Mouse (Mus musculus): ENCODE measurements around the gene Gm5447. TPM values are rescaled to one million over a fixed set of nuclear protein-coding genes. Genes with fewer than 3 reads are reported as not detected.

The Gm5447 gene
- polyA plus RNA-seq, 1 experiment from 2014 or later = 0.15 TPM

DNA sequence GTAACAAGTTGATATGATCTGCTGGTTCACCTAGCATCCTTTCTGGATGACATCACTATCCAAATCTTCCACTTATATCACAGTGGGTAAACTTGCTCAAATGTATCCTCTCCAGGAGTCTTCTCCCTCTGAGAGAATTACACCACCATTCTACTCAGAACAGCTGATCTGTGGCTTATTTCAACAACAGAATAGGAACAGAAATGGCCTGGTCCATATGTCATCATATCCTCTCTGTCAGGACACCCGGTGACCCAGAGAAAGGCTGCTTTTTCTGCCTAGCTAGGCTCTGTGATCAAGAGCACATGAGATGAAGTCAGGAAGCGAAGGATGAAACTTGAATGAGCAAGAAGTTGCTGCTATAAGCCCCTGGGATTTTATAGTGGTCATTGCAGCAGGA, 13.7 kb downstream of the Gm5447 start:
- WGBS = 90% methylated on average over 2 of the region's 2 CpGs
- ATAC-seq (replicated peaks; ENCODE audit: insufficient number of reproducible peaks, low FRiP score, low TSS enrichment, low read depth) = no peak

DNA sequence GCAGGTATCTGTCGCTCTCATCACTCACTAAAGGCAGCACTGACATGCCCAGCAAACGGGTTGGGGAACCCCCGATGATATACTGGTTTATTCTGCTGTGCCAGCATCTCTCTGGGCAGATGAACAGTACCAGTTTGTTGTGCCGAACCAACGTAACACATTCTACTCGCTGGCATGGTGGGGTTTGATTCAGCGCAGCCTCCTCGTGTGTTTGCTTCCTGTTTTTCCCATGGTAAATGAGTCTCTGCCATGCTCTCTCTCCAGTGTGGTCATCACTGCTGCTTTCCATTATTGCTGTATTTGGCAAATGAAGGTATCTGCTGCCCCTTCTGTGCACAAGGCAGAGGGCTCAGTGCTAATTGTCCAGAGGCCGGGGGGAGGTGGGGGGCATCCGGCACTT, 15.7 kb downstream of the Gm5447 start:
- H3K4me3 ChIP-seq (ENCODE audit: low read depth, low read length) = no peak overlapping the region
- no peak overlapping the region for H3K4me2 ChIP-seq (ENCODE audit: low read depth, low read length)
- H3K27me3 ChIP-seq (ENCODE audit: control insufficient read depth, insufficient read depth, low read length) = no peaks in the 10 kb centered on the region
- H3K27ac ChIP-seq (replicated peaks; ENCODE audit: low read depth, low read length) = no peak overlapping the region
- H3K9ac ChIP-seq (replicated peaks; ENCODE audit: low read length) = no peak overlapping the region
- H3K4me1 ChIP-seq (ENCODE audit: control insufficient read depth, insufficient read depth, low read length) = peaks cover 2% of the 10 kb centered on the region; the same call in 1 of the 2 replicates
- DNase-seq (ENCODE audit: low spot score) = no peak
- ATAC-seq (replicated peaks; ENCODE audit: insufficient number of reproducible peaks, low FRiP score, low TSS enrichment, low read depth) = no peak
- no peaks in the 10 kb centered on the region for H3K9me3 ChIP-seq (replicated peaks; ENCODE audit: control insufficient read depth, low read length)
- H3K36me3 ChIP-seq (replicated peaks; ENCODE audit: control insufficient read depth, insufficient read depth, low read depth, low read length) = no peaks in the 10 kb centered on the region
- 82% methylated on average over 10 of the region's 10 CpGs for WGBS

More for the DNA sequence above, 13.7 kb downstream of the Gm5447 start:
- no peak for DNase-seq (ENCODE audit: low spot score)
- Histone ChIP-seq H3K9ac (replicated peaks; ENCODE audit: low read length) (no peak overlapping the region), H3K36me3 (replicated peaks; ENCODE audit: control insufficient read depth, insufficient read depth, low read depth, low read length) (no peaks in the 10 kb centered on the region), H3K4me1 (ENCODE audit: control insufficient read depth, insufficient read depth, low read length) (peaks cover 2% of the 10 kb centered on the region; the same call in 1 of the 2 replicates), H3K4me3 (ENCODE audit: low read depth, low read length) (no peak overlapping the region), H3K4me2 (ENCODE audit: low read depth, low read length) (no peak overlapping the region), H3K27me3 (ENCODE audit: control insufficient read depth, insufficient read depth, low read length) (no peaks in the 10 kb centered on the region), H3K27ac (replicated peaks; ENCODE audit: low read depth, low read length) (no peak overlapping the region), H3K9me3 (replicated peaks; ENCODE audit: control insufficient read depth, low read length) (no peaks in the 10 kb centered on the region)

DNA sequence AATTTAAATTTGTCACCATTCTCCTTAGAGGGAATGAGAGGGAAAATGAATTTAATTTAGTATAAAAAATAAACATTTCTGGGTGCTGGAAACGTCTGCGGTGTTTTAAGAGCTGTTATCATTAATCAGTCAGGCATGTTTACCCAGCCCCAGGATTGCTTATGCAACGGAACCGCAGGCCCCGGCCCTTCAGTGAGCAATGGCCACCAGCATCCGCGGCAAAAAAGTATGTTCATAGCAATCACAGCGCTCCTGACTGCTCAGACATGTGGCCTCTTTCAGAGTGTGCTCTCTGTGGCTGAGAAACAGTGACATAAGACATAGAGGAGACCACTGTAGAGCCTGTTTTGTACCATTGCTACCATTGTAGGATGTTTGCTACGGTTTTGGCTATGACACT, 16.2 kb downstream of the Gm5447 start:
- Histone ChIP-seq H3K9me3 (replicated peaks; ENCODE audit: control insufficient read depth, low read length) (no peaks in the 10 kb centered on the region), H3K4me2 (ENCODE audit: low read depth, low read length) (no peak overlapping the region), H3K27ac (replicated peaks; ENCODE audit: low read depth, low read length) (no peak overlapping the region), H3K4me3 (ENCODE audit: low read depth, low read length) (no peak overlapping the region), H3K4me1 (ENCODE audit: control insufficient read depth, insufficient read depth, low read length) (peaks cover 2% of the 10 kb centered on the region; the same call in 1 of the 2 replicates), H3K9ac (replicated peaks; ENCODE audit: low read length) (no peak overlapping the region), H3K27me3 (ENCODE audit: control insufficient read depth, insufficient read depth, low read length) (no peaks in the 10 kb centered on the region), H3K36me3 (replicated peaks; ENCODE audit: control insufficient read depth, insufficient read depth, low read depth, low read length) (no peaks in the 10 kb centered on the region)
- ATAC-seq (replicated peaks; ENCODE audit: insufficient number of reproducible peaks, low FRiP score, low TSS enrichment, low read depth) (no peak), DNase-seq (ENCODE audit: low spot score) (no peak)
- 59% methylated on average over 9 of the region's 9 CpGs for WGBS

DNA sequence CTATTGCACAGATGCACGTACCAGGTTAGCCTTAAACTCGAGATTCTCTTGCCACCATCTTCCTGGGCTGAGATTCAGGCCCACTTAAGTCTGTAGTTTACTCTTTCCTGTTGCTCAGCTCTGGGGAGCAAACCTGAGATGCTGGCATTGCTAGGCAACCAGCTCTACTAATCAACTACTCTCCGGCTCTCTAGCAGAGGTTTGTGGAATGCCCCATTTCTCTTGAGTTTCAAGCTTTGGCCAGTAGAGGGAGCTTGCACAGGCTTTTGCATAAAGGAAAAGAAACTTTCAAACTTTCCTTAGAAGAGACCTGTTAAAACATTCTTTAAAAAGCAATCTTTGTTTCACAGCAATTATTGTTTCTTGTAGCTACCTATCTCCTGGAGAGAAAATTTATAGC, 19.8 kb downstream of the Gm5447 start:
- no peak overlapping the region for H3K27ac ChIP-seq (replicated peaks; ENCODE audit: low read depth, low read length)
- no peaks in the 10 kb centered on the region for H3K4me1 ChIP-seq (ENCODE audit: control insufficient read depth, insufficient read depth, low read length)
- no peaks in the 10 kb centered on the region for H3K9me3 ChIP-seq (replicated peaks; ENCODE audit: control insufficient read depth, low read length)
- H3K9ac ChIP-seq (replicated peaks; ENCODE audit: low read length) = no peak overlapping the region
- no peak overlapping the region for H3K4me2 ChIP-seq (ENCODE audit: low read depth, low read length)
- ATAC-seq (replicated peaks; ENCODE audit: insufficient number of reproducible peaks, low FRiP score, low TSS enrichment, low read depth) (no peak), DNase-seq (ENCODE audit: low spot score) (peak; percentile 90)
- no peaks in the 10 kb centered on the region for H3K36me3 ChIP-seq (replicated peaks; ENCODE audit: control insufficient read depth, insufficient read depth, low read depth, low read length)
- no peak overlapping the region for H3K4me3 ChIP-seq (ENCODE audit: low read depth, low read length)
- WGBS = 29% methylated on average over 3 of the region's 3 CpGs
- H3K27me3 ChIP-seq (ENCODE audit: control insufficient read depth, insufficient read depth, low read length) = no peaks in the 10 kb centered on the region

DNA sequence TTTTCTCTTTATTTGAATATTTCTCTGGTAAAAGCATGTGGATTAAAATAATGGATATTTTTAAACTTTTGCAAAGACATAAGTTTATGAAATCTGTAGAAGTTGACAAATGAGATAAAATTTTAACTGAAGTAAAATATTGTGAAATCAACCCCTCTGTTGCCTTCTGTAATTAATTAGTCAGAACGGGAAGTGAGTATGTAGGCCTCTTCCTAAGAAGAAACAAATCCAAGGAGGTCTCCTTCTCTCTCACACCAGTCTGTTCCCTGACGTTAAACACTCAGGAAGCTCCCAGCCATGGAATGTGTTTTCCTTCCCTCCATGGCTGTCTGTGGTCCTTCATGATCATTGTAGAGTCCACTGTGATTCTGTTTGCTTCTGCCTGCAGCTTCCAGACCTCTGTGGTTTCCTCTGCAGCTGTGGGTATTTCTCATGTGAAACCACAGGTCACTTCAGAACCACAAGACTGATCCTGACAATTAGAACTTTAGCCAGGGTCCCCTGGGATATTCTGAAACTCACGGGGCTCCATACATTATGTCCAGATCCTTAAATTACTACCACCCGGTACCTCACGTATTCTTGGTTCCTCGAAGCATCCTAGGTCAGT, 20.4 kb downstream of the Gm5447 start:
- Histone ChIP-seq H3K27ac (replicated peaks; ENCODE audit: low read depth, low read length) (no peak overlapping the region), H3K4me3 (ENCODE audit: low read depth, low read length) (no peak overlapping the region), H3K36me3 (replicated peaks; ENCODE audit: control insufficient read depth, insufficient read depth, low read depth, low read length) (no peaks in the 10 kb centered on the region), H3K27me3 (ENCODE audit: control insufficient read depth, insufficient read depth, low read length) (no peaks in the 10 kb centered on the region), H3K9ac (replicated peaks; ENCODE audit: low read length) (no peak overlapping the region), H3K4me2 (ENCODE audit: low read depth, low read length) (no peak overlapping the region), H3K9me3 (replicated peaks; ENCODE audit: control insufficient read depth, low read length) (no peaks in the 10 kb centered on the region), H3K4me1 (ENCODE audit: control insufficient read depth, insufficient read depth, low read length) (no peaks in the 10 kb centered on the region)
- ATAC-seq (replicated peaks; ENCODE audit: insufficient number of reproducible peaks, low FRiP score, low TSS enrichment, low read depth) (no peak), DNase-seq (ENCODE audit: low spot score) (no peak)
- 57% methylated on average over 6 of the region's 6 CpGs for WGBS

DNA sequence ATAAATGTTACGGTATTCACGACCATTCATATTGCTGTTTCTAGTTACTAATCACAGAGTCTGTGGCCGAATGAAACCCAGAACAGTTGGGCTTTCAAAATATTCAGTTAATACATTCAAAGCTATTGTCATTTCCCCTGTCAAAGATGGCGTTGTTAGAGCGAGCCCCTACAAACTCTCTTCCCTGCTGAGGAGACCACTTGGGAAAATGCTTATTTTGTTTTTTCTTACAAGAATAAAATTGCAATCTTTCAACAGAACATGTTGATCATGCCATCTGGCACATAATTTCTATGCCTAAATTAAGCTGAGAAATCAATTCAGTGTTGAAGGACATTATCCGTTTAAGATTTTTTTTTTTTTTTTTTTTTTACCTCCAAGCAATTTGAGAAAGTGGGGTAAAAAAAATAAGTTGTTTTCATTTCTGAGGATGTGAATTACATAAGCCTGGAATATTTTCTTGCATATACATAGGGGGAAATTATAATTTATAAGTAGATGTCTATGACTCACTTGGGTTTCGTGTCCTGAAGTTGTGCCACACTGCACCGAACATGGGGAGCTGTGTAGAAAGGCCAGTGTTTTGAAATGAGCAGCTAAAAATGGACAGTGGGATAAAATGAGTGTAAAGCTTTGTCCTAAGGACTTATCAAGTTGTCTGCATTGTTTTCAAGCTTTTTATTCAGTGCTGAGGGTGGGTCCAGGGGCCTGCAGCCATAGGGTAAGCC, 23.7 kb downstream of the Gm5447 start:
- no peaks in the 10 kb centered on the region for H3K36me3 ChIP-seq (replicated peaks; ENCODE audit: control insufficient read depth, insufficient read depth, low read depth, low read length)
- DNase-seq (ENCODE audit: low spot score) (no peak), ATAC-seq (replicated peaks; ENCODE audit: insufficient number of reproducible peaks, low FRiP score, low TSS enrichment, low read depth) (no peak)
- no peak overlapping the region for H3K4me3 ChIP-seq (ENCODE audit: low read depth, low read length)
- no peaks in the 10 kb centered on the region for H3K4me1 ChIP-seq (ENCODE audit: control insufficient read depth, insufficient read depth, low read length)
- no peaks in the 10 kb centered on the region for H3K27me3 ChIP-seq (ENCODE audit: control insufficient read depth, insufficient read depth, low read length)
- 82% methylated on average over 8 of the region's 8 CpGs for WGBS
- no peak overlapping the region for H3K9ac ChIP-seq (replicated peaks; ENCODE audit: low read length)
- no peak overlapping the region for H3K27ac ChIP-seq (replicated peaks; ENCODE audit: low read depth, low read length)
- no peak overlapping the region for H3K4me2 ChIP-seq (ENCODE audit: low read depth, low read length)
- no peaks in the 10 kb centered on the region for H3K9me3 ChIP-seq (replicated peaks; ENCODE audit: control insufficient read depth, low read length)

DNA sequence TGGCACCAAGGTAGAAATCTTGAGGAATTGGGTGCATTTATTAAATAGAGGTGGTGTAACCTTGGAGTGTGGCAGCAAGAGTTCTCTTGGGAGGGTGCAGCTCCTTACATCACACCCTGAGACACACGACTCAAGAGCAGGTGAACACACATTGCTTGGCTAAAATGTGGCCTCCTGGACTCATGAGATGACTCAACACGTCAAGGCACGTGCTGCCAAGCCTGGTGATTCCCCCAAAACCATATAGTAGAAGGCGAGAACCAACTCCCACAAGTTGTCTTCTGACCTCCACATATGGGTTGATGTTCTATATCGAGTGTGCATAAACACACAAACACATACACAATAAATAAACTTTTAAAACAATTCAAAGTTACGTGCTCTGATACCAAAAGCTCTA, 25.8 kb downstream of the Gm5447 start:
- H3K4me1 ChIP-seq (ENCODE audit: control insufficient read depth, insufficient read depth, low read length) = no peaks in the 10 kb centered on the region
- DNase-seq (ENCODE audit: low spot score) (no peak), ATAC-seq (replicated peaks; ENCODE audit: insufficient number of reproducible peaks, low FRiP score, low TSS enrichment, low read depth) (no peak)
- H3K27ac ChIP-seq (replicated peaks; ENCODE audit: low read depth, low read length) = no peak overlapping the region
- H3K9me3 ChIP-seq (replicated peaks; ENCODE audit: control insufficient read depth, low read length) = no peaks in the 10 kb centered on the region
- H3K27me3 ChIP-seq (ENCODE audit: control insufficient read depth, insufficient read depth, low read length) = no peaks in the 10 kb centered on the region
- WGBS = 81% methylated on average over 6 of the region's 6 CpGs
- no peak overlapping the region for H3K4me3 ChIP-seq (ENCODE audit: low read depth, low read length)
- H3K9ac ChIP-seq (replicated peaks; ENCODE audit: low read length) = no peak overlapping the region
- H3K36me3 ChIP-seq (replicated peaks; ENCODE audit: control insufficient read depth, insufficient read depth, low read depth, low read length) = no peaks in the 10 kb centered on the region
- H3K4me2 ChIP-seq (ENCODE audit: low read depth, low read length) = no peak overlapping the region

DNA sequence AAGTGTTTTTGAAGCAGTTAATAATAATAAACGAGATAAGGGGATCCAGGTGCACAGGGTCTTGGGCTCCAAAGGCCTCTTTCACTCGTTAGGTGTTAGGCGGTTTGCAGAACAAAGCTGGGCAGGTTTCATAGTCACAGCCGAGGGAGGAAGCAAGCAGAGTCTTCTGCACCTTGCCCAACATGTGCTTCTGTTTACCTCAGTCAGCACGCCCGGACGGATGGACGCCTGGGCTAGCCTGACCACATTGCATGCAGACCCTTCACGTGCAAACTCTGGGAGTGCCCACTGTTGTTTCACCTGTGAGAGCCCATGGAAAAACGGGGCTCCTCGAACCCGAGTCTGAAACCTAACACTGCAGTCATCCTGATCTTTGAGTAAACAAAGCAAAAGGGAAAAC, 30.5 kb downstream of the Gm5447 start:
- 30% methylated on average over 12 of the region's 12 CpGs for WGBS
- H3K9ac ChIP-seq (replicated peaks; ENCODE audit: low read length) = no peak overlapping the region
- no peaks in the 10 kb centered on the region for H3K27me3 ChIP-seq (ENCODE audit: control insufficient read depth, insufficient read depth, low read length)
- no peaks in the 10 kb centered on the region for H3K9me3 ChIP-seq (replicated peaks; ENCODE audit: control insufficient read depth, low read length)
- H3K36me3 ChIP-seq (replicated peaks; ENCODE audit: control insufficient read depth, insufficient read depth, low read depth, low read length) = no peaks in the 10 kb centered on the region
- H3K4me2 ChIP-seq (ENCODE audit: low read depth, low read length) = no peak overlapping the region
- H3K4me1 ChIP-seq (ENCODE audit: control insufficient read depth, insufficient read depth, low read length) = no peaks in the 10 kb centered on the region
- no peak overlapping the region for H3K4me3 ChIP-seq (ENCODE audit: low read depth, low read length)
- DNase-seq (ENCODE audit: low spot score) = peak; percentile 33
- no peak for ATAC-seq (replicated peaks; ENCODE audit: insufficient number of reproducible peaks, low FRiP score, low TSS enrichment, low read depth)
- no peak overlapping the region for H3K27ac ChIP-seq (replicated peaks; ENCODE audit: low read depth, low read length)

All from embryonic facial prominence, embryonic 11.5 days (tissue).